Mouse (Mus musculus) ovary, adult 10 weeks (tissue): ENCODE results near the gene Heatr3. TPM values are rescaled to one million over a fixed set of nuclear protein-coding genes. Genes with fewer than 3 reads are reported as not detected.

ENCODE experiments used
- polyA plus RNA-seq: library from polyadenylated mRNA; stranded (reverse); fragments of 350-450 nt; fragmentation: Illumina TruSeq; extraction: RNeasy Lipid Tissue Mini Kit (QIAGEN cat#74804); gene quantifications from one replicate; pipeline ENCODE4 v1.2.3, GENCODE M21; 2014

The Heatr3 gene
- polyA plus RNA-seq, result 35.1 TPM

DNA sequence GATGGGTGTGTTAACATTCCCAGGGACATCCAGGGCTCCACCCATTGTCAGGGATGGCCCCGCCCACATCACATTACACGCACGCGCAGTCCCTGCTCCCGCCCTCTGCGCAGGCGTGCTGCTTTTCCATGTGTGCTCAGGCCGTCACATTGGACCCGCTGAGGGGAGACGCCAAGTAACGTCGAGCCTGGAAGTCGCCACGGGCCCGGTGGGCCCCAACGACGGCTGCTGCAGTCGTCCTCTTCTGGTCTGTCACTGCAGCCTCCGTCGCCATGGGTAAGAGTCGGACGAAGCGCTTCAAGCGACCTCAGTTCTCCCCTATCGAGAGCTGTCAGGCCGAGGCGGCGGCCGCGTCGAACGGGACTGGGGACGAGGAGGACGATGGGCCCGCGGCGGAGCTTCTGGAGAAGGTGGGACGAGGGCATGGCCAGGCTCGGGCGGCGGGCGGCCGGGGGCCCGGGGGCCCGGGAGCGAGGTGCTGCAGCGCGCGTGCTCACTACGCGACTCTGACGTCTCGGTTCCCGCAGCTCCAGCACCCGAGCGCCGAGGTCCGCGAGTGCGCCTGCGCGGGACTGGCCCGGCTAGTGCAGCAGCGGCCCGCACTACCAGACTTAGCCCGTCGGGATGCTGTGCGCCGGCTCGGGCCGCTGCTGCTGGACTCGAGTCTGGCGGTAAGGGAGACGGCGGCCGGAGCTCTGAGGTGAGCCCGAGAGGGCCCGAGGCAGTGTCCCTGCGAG is at the start of gene Heatr3:
TSS of gene Heatr3 (plus strand) at position 108 of the 737 bp plus-strand sequence.

DNA sequence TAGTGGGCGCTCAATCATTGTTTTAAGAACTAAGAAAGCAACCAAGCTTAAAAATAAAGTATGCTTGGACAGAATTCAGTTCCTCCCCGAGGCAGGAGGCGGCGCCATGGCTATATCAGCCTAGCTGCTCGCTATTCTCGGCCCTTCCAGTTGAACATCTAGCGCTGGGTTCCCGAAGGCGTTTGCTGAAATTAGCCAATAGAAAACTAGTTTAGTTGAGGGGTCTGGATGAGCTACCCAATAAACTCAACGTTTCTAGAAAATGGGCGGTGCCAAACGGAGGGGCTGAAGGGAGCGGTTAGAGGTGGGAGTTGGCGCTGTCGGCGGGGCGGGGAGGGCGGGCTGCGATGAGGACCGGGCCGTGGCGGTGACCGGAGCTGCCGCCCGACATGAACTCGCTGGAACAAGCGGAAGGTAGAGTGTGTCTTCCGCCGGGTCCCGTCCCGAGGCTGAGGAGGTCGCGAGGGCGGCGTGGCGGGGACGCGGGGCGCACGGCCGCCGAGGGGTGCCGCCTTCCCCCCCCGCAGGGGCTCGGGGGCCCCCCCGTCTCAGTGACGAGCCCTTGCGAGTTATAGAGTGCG is 19.1 kb upstream of the Heatr3 start, which contains the start of gene Cnep1r1:
TSS of gene Cnep1r1 (plus strand) at position 314 of the 581 bp plus-strand sequence.

DNA sequence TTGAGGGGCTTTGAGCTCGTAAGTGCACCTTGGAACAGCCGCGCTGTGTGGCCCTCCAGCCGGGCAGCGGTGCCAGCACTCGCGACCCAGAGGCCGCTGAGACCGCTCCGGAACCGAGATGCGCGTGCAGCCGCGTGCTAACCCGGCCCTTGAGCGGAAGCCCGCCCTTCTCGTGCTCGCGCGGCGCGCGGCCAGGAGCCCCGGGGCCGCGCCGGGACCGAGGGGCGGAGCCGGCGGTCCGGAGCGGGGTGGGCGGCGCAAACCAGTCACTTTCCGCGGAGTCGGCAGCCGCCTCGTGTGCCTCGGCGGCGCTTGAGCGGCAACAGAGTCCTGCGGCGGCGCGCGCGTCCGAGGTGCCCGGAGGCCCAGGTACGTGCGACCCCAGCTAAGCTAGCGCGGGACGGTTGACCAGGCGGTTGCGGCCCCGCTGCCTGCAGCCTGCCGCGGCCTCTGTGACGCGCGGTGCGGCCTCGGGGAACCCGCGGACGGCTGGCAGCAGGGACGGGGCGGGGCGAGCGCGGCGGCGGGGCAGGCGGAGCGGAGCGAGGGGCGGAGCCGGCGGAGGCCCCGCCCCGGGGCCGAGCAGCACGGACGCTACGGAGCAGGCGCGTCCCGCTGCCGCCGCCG is 61.4 kb downstream of the Heatr3 start, which contains the start of gene Tent4b:
TSS of gene Tent4b (plus strand) at position 269 of the 627 bp plus-strand sequence.

Other genes with a start within 250 kb of the Heatr3 start
- gene Zfp423, start 178.3 kb upstream of the Heatr3 start, polyA plus RNA-seq, result 3.5 TPM
- 172 TPM for gene Cnep1r1, start 19.1 kb upstream of the Heatr3 start, polyA plus RNA-seq
- gene Tent4b, start 61.4 kb downstream of the Heatr3 start, polyA plus RNA-seq, result 81.8 TPM
- 11.2 TPM for gene Adcy7, start 134.5 kb downstream of the Heatr3 start, polyA plus RNA-seq
- gene Brd7, start 224.3 kb downstream of the Heatr3 start, polyA plus RNA-seq, result 70.7 TPM